Comparison of ENCODE assay signal across 8 mouse cellular contexts in the genomic region with DNA sequence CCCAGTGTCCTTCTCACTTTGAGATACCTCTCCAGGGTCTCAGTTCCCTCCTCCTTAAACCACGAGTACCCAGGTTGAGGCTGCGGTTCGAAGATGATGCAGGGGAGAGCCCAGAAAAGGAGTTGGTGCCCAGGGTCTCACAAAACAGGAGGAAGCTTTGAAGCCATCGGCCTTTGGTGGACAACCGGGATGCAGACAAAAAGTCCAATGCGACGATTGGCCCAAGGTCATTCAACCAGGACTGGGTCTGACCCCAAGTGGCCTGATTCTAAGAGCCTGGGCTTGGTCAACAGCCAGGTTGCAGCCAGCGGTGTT. TPM values are rescaled to one million over a fixed set of nuclear protein-coding genes. Genes with fewer than 3 reads are reported as not detected.
A peak's percentile ranks its signal among the peaks of the same experiment; 100 is the strongest.
DNase-seq lines count a peak whose midpoint lies in the region; ATAC-seq and TF ChIP-seq lines count a peak whose summit lies in the region.
"Had no signal": no experiment of that assay in that cellular context is flagged by ENCODE, and none has a peak within 500 bp of the region (broad histone marks: within the 10 kb centered on the region; RNA-seq: fewer than 3 reads in every experiment).

No protein-coding gene starts in this region.

- WGBS in forebrain, postnatal 0 days: 18% methylated on average over 8 of the region's 8 CpGs
- WGBS in liver, embryonic 14.5 days (ENCODE audit: insufficient replicate concordance): 13% methylated on average over 8 of the region's 8 CpGs

- TF ChIP-seq CTCF in testis, adult 2 months (IDR thresholded peaks at IDR 0.05; ENCODE audit: control insufficient read depth, insufficient read depth, insufficient replicate concordance, low read depth, low read length): no peak
- TF ChIP-seq CTCF in forebrain, postnatal 0 days (IDR thresholded peaks at IDR 0.05; ENCODE audit: low read depth): no peak
- no peak for TF ChIP-seq CTCF in liver, embryonic 14.5 days (IDR thresholded peaks at IDR 0.05; ENCODE audit: low read depth)

- H3K9ac ChIP-seq in forebrain, postnatal 0 days: peak overlapping the region; percentile 60; the same call in 1 of the 2 replicates
- H3K9ac ChIP-seq in liver, embryonic 14.5 days (replicated peaks): no peak overlapping the region

- peaks cover 45% of the 10 kb centered on the region for H3K4me1 ChIP-seq in testis, adult 2 months (ENCODE audit: control insufficient read depth, insufficient read depth, low read length)
- H3K4me1 ChIP-seq in forebrain, postnatal 0 days (ENCODE audit: insufficient read depth): peaks cover 23% of the 10 kb centered on the region
- no peaks in the 10 kb centered on the region; a peak in 1 of 4 replicates for H3K4me1 ChIP-seq in liver, embryonic 14.5 days (replicated peaks; ENCODE audit: control insufficient read depth in 2 of 2, insufficient read depth in 2 of 2, low read length in 1 of 2)

- TF ChIP-seq EP300 in liver, embryonic 14.5 days (IDR thresholded peaks at IDR 0.05; ENCODE audit: low read depth): no peak

- H3K27me3 ChIP-seq in testis, adult 2 months (ENCODE audit: control insufficient read depth, insufficient read depth, low read length): no peaks in the 10 kb centered on the region
- H3K27me3 ChIP-seq in forebrain, postnatal 0 days (ENCODE audit: insufficient read depth, low read length): peaks cover 48% of the 10 kb centered on the region
- H3K27me3 ChIP-seq in liver, embryonic 14.5 days (ENCODE audit: control insufficient read depth, insufficient read depth, low read length): peaks cover 73% of the 10 kb centered on the region

- no peaks in the 10 kb centered on the region for H3K36me3 ChIP-seq in testis, adult 2 months (ENCODE audit: control insufficient read depth, insufficient read depth, low read length)
- H3K36me3 ChIP-seq in forebrain, postnatal 0 days (ENCODE audit: insufficient read depth): peaks cover 8% of the 10 kb centered on the region; the same call in 1 of the 2 replicates
- no peaks in the 10 kb centered on the region for H3K36me3 ChIP-seq in liver, embryonic 14.5 days (replicated peaks; ENCODE audit: control insufficient read depth, insufficient read depth, low read depth)

- no peak for DNase-seq in testis, postnatal 14 days (ENCODE audit: low spot score)
- no peak for DNase-seq in forebrain, postnatal 0 days
- no peak for DNase-seq in liver, embryonic 14.5 days (ENCODE audit: low read depth in 3 of 3, low spot score in 3 of 3)
- DNase-seq in retina, embryonic 14.5 days (ENCODE audit: low spot score): no peak
- no peak for DNase-seq in frontal cortex, postnatal 25 days (ENCODE audit: low spot score in 2 of 2)
- DNase-seq in spleen, postnatal 10 days (ENCODE audit: low spot score in 2 of 2): no peak

- H3K27ac ChIP-seq in testis, adult 2 months (ENCODE audit: control insufficient read depth, insufficient read depth, low read depth, low read length): no peak overlapping the region
- no peak overlapping the region for H3K27ac ChIP-seq in forebrain, postnatal 0 days (ENCODE audit: low read depth, low read length)
- no peak overlapping the region for H3K27ac ChIP-seq in liver, embryonic 14.5 days

- H3K4me3 ChIP-seq in testis, adult 2 months (ENCODE audit: control insufficient read depth, low read depth, low read length): peak overlapping the region; percentile 75
- peak overlapping the region; percentile 47 for H3K4me3 ChIP-seq in forebrain, postnatal 0 days (ENCODE audit: low read depth, low read length)
- H3K4me3 ChIP-seq in liver, embryonic 14.5 days (ENCODE audit: insufficient read depth in 1 of 2, low read depth in 2 of 2, low read length in 2 of 2): peak overlapping the region in 1 of 2 experiments; percentile 46; a peak in 2 of 4 replicates

- no peaks in the 10 kb centered on the region for H3K9me3 ChIP-seq in forebrain, postnatal 0 days (ENCODE audit: low read length)
- no peaks in the 10 kb centered on the region for H3K9me3 ChIP-seq in liver, embryonic 14.5 days (ENCODE audit: control insufficient read depth, low read length)

- H3K4me2 ChIP-seq in forebrain, postnatal 0 days (ENCODE audit: low read depth): peak overlapping the region; percentile 87
- peak overlapping the region; percentile 59 for H3K4me2 ChIP-seq in liver, embryonic 14.5 days (ENCODE audit: low read depth)

- ATAC-seq in forebrain, postnatal 0 days: no peak
- no peak for ATAC-seq in liver, embryonic 14.5 days (ENCODE audit: insufficient read depth)

- no peak for TF ChIP-seq POLR2A in testis, adult 2 months (IDR thresholded peaks at IDR 0.05; ENCODE audit: control insufficient read depth, low read depth, low read length)

RNA-seq across cellular contexts. Expression of a gene that starts 0.4 kb away (rescaled TPM):
- polyA plus RNA-seq in testis, adult 2 months (2012; rRNA removed): 2.5 and 3.9 TPM in 2 replicates
- total RNA-seq in forebrain, postnatal 0 days (2014; rRNA removed): 2.3 and 6.8 TPM in 2 replicates
- polyA plus RNA-seq in forebrain, postnatal 0 days (2015; fragmentation: Nextera tagmentation; extraction: Ambion mirVana): 4.5 and 5.3 TPM in 2 replicates
- 0.21 and 0.32 TPM in 2 replicates for polyA plus RNA-seq in liver, embryonic 14.5 days (2012; rRNA removed)
- 0.34 and 0.38 TPM in 2 replicates for polyA plus RNA-seq in liver, embryonic 14.5 days (2014; fragmentation: Nextera tagmentation; extraction: Ambion mirVana)
- polyA plus RNA-seq: activated CD4-positive, CD25-positive, alpha-beta regulatory T cell, adult 4 months had no signal

RNA-seq across cellular contexts. Expression of a gene that starts 7.6 kb away (rescaled TPM):
- 116 and 124 TPM in 2 replicates for polyA plus RNA-seq in testis, adult 2 months (2012; rRNA removed)
- total RNA-seq in forebrain, postnatal 0 days (2014; rRNA removed): 25.9 and 30.7 TPM in 2 replicates
- polyA plus RNA-seq in forebrain, postnatal 0 days (2015; fragmentation: Nextera tagmentation; extraction: Ambion mirVana): 18.7 and 23.3 TPM in 2 replicates
- polyA plus RNA-seq in liver, embryonic 14.5 days (2012; rRNA removed): 10.9 and 11.3 TPM in 2 replicates
- 12.1 and 17.1 TPM in 2 replicates for polyA plus RNA-seq in liver, embryonic 14.5 days (2014; fragmentation: Nextera tagmentation; extraction: Ambion mirVana)

RNA-seq across cellular contexts. Expression of a gene that starts 41.2 kb away (rescaled TPM):
- polyA plus RNA-seq in testis, adult 2 months (2012; rRNA removed): 232 and 237 TPM in 2 replicates
- total RNA-seq in forebrain, postnatal 0 days (2014; rRNA removed): 31.0 and 34.5 TPM in 2 replicates
- 33.3 and 36.6 TPM in 2 replicates for polyA plus RNA-seq in forebrain, postnatal 0 days (2015; fragmentation: Nextera tagmentation; extraction: Ambion mirVana)
- polyA plus RNA-seq in liver, embryonic 14.5 days (2012; rRNA removed): 11.0 and 15.0 TPM in 2 replicates
- polyA plus RNA-seq in liver, embryonic 14.5 days (2014; fragmentation: Nextera tagmentation; extraction: Ambion mirVana): 11.1 and 11.8 TPM in 2 replicates

RNA-seq across cellular contexts. Expression of a gene that starts 41.6 kb away (rescaled TPM):
- 433 and 510 TPM in 2 replicates for polyA plus RNA-seq in testis, adult 2 months (2012; rRNA removed)
- total RNA-seq in forebrain, postnatal 0 days (2014; rRNA removed): 271 and 355 TPM in 2 replicates
- polyA plus RNA-seq in forebrain, postnatal 0 days (2015; fragmentation: Nextera tagmentation; extraction: Ambion mirVana): 362 and 390 TPM in 2 replicates
- polyA plus RNA-seq in liver, embryonic 14.5 days (2012; rRNA removed): 185 and 220 TPM in 2 replicates
- polyA plus RNA-seq in liver, embryonic 14.5 days (2014; fragmentation: Nextera tagmentation; extraction: Ambion mirVana): 113 and 132 TPM in 2 replicates
